Mouse (Mus musculus) thymus, postnatal 10 days (tissue): Measurements from ENCODE around the gene Zbtb34.

Experiments used
- DNase-seq, 2 experiments: peaks; one replicate each; pipeline ENCODE4 v3.0.0; 2021; ENCODE audit warnings: low spot score in 2 of 2

The Zbtb34 gene

DNA sequence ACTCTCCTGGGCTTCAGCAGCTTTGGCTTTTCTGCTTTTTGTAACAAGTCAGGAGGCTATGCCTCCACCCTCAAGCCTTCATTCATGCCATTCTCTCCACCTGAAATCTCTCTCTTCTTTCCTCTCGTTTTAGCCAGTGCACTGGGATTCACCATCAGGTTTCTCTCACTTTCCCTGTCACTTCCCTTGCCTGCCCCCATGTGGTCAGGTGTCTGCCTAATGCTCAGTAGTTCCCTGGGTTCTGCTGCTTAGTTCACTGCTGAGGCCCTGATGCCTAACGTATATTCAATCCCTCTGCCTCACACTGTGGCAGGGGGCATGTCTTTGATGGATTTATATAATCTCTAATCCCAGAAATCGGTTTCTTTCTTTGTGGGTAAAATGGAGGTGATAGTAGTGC, 29.9 kb downstream of the Zbtb34 start:
- peak in 1 of 2 experiments; percentile 19 for DNase-seq

GRCm38 (mm10) chr2:33400541-33400940, 30.6 kb downstream of the Zbtb34 start:
- no peak for DNase-seq

GRCm38 (mm10) chr2:33399091-33399490, 32.0 kb downstream of the Zbtb34 start:
- DNase-seq: no peak

GRCm38 (mm10) chr2:33397036-33397435, 34.1 kb downstream of the Zbtb34 start:
- no peak for DNase-seq

DNA sequence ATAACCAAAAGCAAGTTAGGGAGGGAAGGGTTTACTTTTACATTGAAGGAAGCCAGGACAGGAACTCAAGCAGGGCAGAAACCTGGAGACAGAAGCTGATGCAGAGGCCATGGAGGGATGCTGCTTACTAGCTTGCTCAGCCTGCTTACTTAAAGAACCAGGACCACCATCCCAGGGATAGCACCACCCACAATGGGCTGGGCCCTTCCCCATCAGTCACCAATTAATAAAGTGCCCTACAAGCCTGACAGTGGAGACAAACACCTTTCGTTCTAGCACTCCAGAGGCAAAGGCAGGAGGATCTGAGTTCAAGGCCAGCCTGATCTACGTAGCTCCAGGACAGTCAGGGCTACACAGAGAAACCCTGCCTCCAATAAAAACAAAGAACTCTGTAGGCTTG, 36.1 kb downstream of the Zbtb34 start:
- DNase-seq: no peak

DNA sequence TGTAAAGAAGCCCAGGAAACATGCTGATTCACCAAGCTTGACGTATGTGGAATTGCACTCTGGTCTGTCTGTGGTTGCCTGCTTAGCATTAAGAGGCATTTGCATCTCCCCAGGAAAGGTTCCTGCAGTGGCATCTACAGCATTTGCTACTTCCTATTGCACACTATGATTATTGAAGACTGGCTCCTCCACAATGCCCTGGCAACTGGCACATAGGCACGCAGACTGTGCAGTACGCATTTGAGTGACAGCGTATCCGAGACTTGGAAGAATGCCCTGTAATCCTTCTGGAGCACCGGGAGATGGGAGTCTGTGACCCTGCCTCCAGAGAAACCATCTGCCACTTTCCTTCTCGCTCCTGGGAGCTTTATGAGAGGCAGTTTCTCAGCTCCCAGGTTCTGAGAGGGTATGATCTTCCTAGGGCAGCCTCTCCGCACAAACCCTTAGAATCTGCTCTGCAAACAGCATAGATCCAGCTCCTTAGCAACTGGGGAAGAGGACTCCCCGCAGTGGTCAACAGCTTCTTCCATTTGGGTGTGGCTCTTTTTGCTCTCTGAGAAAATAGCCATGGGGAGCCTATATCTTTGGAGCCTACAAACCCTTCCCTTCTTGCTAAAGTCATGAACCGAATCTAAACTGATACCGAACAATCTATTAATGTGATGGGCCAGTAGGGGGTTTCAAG, 37.0 kb downstream of the Zbtb34 start:
- no peak for DNase-seq

- DNase-seq: no peak
These were observed 38.1 kb downstream of the Zbtb34 start for GRCm38 (mm10) chr2:33393021-33393420.

GRCm38 (mm10) chr2:33371648-33372408, 59.3 kb downstream of the Zbtb34 start:
- DNase-seq: peak in 1 of 2 experiments; percentile 9

DNA sequence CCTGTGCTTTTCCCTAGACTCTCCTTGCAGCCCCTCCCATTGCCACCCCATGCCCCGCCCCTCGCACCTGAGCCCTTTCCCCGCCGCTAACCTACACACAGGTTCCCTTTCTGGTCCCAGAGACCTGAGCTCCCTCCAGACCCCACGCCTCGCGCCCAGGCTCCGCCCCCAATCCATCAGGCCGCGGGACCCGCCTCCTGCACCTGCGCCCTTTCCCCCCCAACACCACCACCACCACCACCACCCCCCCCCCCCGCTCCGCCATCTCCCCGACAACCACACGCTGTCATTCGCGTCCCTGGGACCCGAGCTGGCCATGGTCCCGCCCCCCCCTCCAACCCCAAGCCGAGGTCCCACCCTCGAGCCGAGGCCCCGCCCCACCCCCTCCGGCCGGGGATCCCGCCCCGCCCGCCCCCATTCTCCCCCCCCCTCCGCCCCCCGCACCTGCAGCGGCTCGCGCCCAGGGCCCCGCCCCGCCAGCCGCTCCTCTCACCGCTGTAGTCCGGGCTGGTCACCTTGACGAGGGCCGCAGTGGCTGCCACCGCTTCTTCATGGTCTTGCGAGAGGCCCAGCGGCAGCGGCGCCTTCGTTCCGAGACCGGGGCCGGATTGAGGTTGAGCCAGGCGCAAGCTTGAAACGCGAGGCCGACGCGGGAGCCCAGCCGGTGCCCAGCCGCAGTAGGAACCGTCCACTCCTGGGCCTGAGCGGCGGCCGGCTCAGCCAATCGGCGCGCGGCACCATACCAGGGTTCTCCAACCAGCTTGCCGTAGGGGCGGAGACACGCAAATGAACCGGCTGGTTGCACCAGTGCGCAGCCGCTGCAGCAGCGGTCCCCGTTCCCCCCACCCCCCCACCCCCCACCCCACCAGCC, 60.1 kb downstream of the Zbtb34 start, which contains the start of gene Ralgps1:
Ralgps1 (minus strand) TSS at position 710 of the 871 bp plus-strand sequence.
- DNase-seq: peak; percentile 93 to 95

- no peak for DNase-seq
These were observed 60.8 kb downstream of the Zbtb34 start for GRCm38 (mm10) chr2:33370276-33370776.

DNA sequence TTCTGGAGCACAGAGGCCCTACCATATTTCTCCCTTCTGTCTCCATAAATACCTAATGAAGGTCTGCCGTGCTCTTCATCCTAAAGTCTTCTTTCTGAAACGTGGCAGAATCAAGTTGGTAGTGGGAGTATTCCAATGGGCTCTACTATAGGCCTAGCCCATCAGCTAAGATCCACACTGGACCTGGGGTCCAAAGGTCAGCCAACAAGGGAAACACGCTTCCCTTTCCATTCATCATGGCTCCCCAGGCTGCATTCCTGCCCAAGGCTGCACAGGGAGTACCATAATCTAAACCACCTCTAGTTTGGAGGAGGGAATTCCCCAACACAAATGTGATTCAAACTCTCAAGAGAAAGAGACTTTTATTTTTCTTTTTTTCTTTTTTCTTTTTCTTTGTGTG, 61.7 kb downstream of the Zbtb34 start:
- no peak for DNase-seq

- DNase-seq: no peak
These were observed 62.6 kb downstream of the Zbtb34 start for GRCm38 (mm10) chr2:33368486-33368885.

GRCm38 (mm10) chr2:33365703-33366471, 65.2 kb downstream of the Zbtb34 start:
- no peak for DNase-seq

DNA sequence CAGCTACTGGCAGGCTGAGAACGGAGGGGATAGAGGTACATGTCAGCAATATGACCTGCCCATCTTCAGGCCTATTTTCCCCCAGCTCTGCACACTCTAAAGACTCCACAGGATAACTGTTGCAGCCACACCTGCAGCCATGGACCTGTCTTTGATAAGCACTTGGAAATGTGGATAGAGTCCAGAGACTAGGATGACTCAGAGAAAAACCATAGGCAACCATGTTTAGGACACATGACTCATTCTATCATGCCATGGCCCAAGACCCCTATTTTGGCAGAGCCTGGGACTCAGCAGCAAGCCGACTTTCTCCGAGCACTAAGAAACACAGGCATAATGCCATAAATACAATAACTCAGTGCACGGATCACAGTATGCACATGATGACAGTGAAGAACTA, 66.5 kb downstream of the Zbtb34 start:
- no peak for DNase-seq

GRCm38 (mm10) chr2:33363890-33364289, 67.2 kb downstream of the Zbtb34 start:
- no peak for DNase-seq

DNA sequence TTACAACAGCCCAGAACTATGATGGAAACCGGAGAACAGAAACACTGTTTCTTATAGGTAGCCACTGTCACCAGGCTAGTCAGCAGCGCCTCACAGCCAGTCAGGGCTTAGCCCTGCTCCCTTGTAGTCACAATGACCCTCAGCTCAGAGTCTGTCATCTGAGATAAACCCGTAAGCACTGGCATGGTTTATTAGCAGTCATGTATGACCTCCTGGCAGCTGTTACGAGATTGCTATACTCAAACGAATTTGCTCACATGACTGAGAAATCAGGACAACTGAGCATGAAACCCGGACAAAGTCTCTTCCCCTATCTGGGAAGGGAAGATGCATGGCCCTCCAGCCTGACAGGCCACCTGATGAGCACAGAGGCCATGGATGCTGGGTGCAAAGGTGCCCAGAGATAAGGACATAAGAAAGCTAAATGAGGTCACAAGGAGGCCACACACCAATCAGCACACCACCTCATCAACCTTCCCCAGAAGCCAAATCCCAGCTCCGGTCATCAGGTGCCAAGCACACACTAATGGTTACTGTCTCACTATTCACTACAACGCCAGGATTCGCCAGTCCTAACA, 69.9 kb downstream of the Zbtb34 start:
- no peak for DNase-seq

- DNase-seq: no peak
These were observed 70.6 kb downstream of the Zbtb34 start for GRCm38 (mm10) chr2:33360564-33360963.

DNA sequence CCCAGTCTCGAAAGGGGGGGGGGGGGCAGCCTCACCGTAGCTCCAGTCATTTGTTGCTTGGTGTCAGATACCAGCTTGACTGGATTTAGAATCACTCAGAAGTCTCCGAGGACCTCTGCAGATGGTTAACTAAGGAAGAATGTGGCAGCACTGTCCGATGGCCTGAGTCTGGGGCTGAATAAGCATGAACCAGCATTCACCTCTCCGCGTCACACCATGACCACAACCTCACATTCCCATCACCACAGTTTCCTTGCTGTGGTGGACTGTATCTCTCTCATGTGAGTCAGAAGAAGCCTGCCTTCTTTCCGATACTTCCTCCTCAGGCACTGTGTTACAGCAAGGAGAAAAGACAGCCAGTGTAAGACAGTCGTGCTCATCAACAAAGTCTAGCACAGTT, 71.9 kb downstream of the Zbtb34 start:
- DNase-seq: no peak

GRCm38 (mm10) chr2:33357250-33357838, 73.8 kb downstream of the Zbtb34 start:
- DNase-seq: no peak
